Comparison of ENCODE assay signal across 8 mouse cellular contexts in genomic region chr4:141273296-141273695, GRCm38 (mm10). TPM values are rescaled to one million over a fixed set of nuclear protein-coding genes. Genes with fewer than 3 reads are reported as not detected.
DNase-seq lines count a peak whose midpoint lies in the region; ATAC-seq and TF ChIP-seq lines count a peak whose summit lies in the region.

No protein-coding gene starts in this region.

- H3K9me3 ChIP-seq in heart, embryonic 12.5 days (replicated peaks): no peaks in the 10 kb centered on the region
- H3K9me3 ChIP-seq in kidney, postnatal 0 days (replicated peaks; ENCODE audit: low read length): no peaks in the 10 kb centered on the region
- 0 out of 2 replicates have a peak, but pooled peaks cover under 1% of the 10 kb centered on the region for H3K9me3 ChIP-seq in liver, embryonic 13.5 days (replicated peaks)
- no peaks in the 10 kb centered on the region for H3K9me3 ChIP-seq in stomach, embryonic 16.5 days (replicated peaks; ENCODE audit: control insufficient read depth, low read length)

- peak; percentile 83 for DNase-seq in brain, adult 2 months (ENCODE audit: low read depth, low spot score)
- DNase-seq in kidney, postnatal 0 days (ENCODE audit: low spot score): peak; percentile 94
- DNase-seq in liver, embryonic 13.5 days: peak; percentile 26
- peak; percentile 56 to 73 for DNase-seq in natural killer cell, adult 2 months (ENCODE audit: low spot score in 2 of 2)

- ATAC-seq in erythroblast, adult 5-6 weeks (replicated peaks; ENCODE audit: low FRiP score, poor library complexity, severe bottlenecking): peak; percentile 87
- ATAC-seq in heart, embryonic 12.5 days (ENCODE audit: insufficient number of reproducible peaks, low FRiP score): peak; percentile 56; the same call in 1 of the 2 replicates
- ATAC-seq in kidney, postnatal 0 days (replicated peaks; ENCODE audit: low FRiP score, low read depth): peak; percentile 55
- ATAC-seq in liver, embryonic 13.5 days (ENCODE audit: low read depth): 0 out of 2 replicates have a peak, but pooled peaks have one; percentile 29
- peak; percentile 70 for ATAC-seq in stomach, embryonic 16.5 days (ENCODE audit: insufficient read depth, low FRiP score)

- H3K36me3 ChIP-seq in C2C12 (ENCODE audit: control insufficient read depth, insufficient read depth): no peaks in the 10 kb centered on the region
- H3K36me3 ChIP-seq in heart, embryonic 12.5 days: no peaks in the 10 kb centered on the region
- H3K36me3 ChIP-seq in kidney, postnatal 0 days (ENCODE audit: insufficient read depth, low read length): no peaks in the 10 kb centered on the region
- H3K36me3 ChIP-seq in liver, embryonic 13.5 days: no peaks in the 10 kb centered on the region
- no peaks in the 10 kb centered on the region for H3K36me3 ChIP-seq in stomach, embryonic 16.5 days (ENCODE audit: control insufficient read depth, insufficient read depth, low read length)

- H3K4me3 ChIP-seq in C2C12 (ENCODE audit: insufficient read depth, poor library complexity, severe bottlenecking): peak overlapping the region; percentile 25
- peak overlapping the region; percentile 4; the same call in 1 of the 2 replicates for H3K4me3 ChIP-seq in heart, embryonic 12.5 days
- no peak overlapping the region for H3K4me3 ChIP-seq in kidney, postnatal 0 days (replicated peaks; ENCODE audit: low read depth, low read length)
- H3K4me3 ChIP-seq in liver, embryonic 13.5 days (replicated peaks): no peak overlapping the region
- H3K4me3 ChIP-seq in stomach, embryonic 16.5 days (replicated peaks; ENCODE audit: low read length): peak overlapping the region; percentile 34

- peak; percentile 92 for TF ChIP-seq CTCF in C2C12 (IDR thresholded peaks at IDR 0.05; ENCODE audit: control insufficient read depth, insufficient read depth, insufficient read length)
- peak; percentile 100 for TF ChIP-seq CTCF in kidney, postnatal 0 days (IDR thresholded peaks at IDR 0.05; ENCODE audit: low read depth)

- H3K79me3 ChIP-seq in C2C12 (ENCODE audit: low read depth): no peaks in the 10 kb centered on the region

- H3K27ac ChIP-seq in heart, embryonic 12.5 days (ENCODE audit: poor library complexity, severe bottlenecking): no peak overlapping the region
- H3K27ac ChIP-seq in kidney, postnatal 0 days: no peak overlapping the region; the same call in 1 of the 2 replicates
- H3K27ac ChIP-seq in liver, embryonic 13.5 days: peak overlapping the region; percentile 32
- H3K27ac ChIP-seq in stomach, embryonic 16.5 days (ENCODE audit: low read length): peak overlapping the region; percentile 73

- no peaks in the 10 kb centered on the region for H3K27me3 ChIP-seq in C2C12 (ENCODE audit: control insufficient read depth, insufficient read depth, insufficient read length)
- H3K27me3 ChIP-seq in heart, embryonic 12.5 days (replicated peaks): no peaks in the 10 kb centered on the region
- H3K27me3 ChIP-seq in kidney, postnatal 0 days (ENCODE audit: insufficient read depth, low read length): no peaks in the 10 kb centered on the region
- peaks cover 26% of the 10 kb centered on the region for H3K27me3 ChIP-seq in liver, embryonic 13.5 days
- no peaks in the 10 kb centered on the region for H3K27me3 ChIP-seq in stomach, embryonic 16.5 days (ENCODE audit: control insufficient read depth, insufficient read depth, low read length)

- peak overlapping the region; percentile 23; the same call in 1 of the 2 replicates for H3K9ac ChIP-seq in heart, embryonic 12.5 days
- no peak overlapping the region for H3K9ac ChIP-seq in kidney, postnatal 0 days (ENCODE audit: low read depth, low read length)
- no peak overlapping the region for H3K9ac ChIP-seq in liver, embryonic 13.5 days
- H3K9ac ChIP-seq in stomach, embryonic 16.5 days (ENCODE audit: low read length): peak overlapping the region; percentile 61

- WGBS in heart, embryonic 12.5 days: 19% methylated on average over 12 of the region's 12 CpGs
- 22% methylated on average over 12 of the region's 12 CpGs for WGBS in kidney, postnatal 0 days
- 17% methylated on average over 12 of the region's 12 CpGs for WGBS in liver, embryonic 13.5 days (ENCODE audit: insufficient replicate concordance)
- 15% methylated on average over 12 of the region's 12 CpGs for WGBS in stomach, embryonic 16.5 days

- peaks cover 31% of the 10 kb centered on the region for H3K4me1 ChIP-seq in heart, embryonic 12.5 days (replicated peaks)
- peaks cover 15% of the 10 kb centered on the region for H3K4me1 ChIP-seq in kidney, postnatal 0 days (replicated peaks; ENCODE audit: insufficient read depth, low read length)
- peaks cover 18% of the 10 kb centered on the region for H3K4me1 ChIP-seq in liver, embryonic 13.5 days (replicated peaks)
- H3K4me1 ChIP-seq in stomach, embryonic 16.5 days (ENCODE audit: control insufficient read depth, insufficient read depth, low read length): peaks cover 40% of the 10 kb centered on the region

- peak overlapping the region; percentile 58 for H3ac ChIP-seq in C2C12 (ENCODE audit: control insufficient read depth, insufficient read length, low read depth)

- peak overlapping the region; percentile 54 for H3K4me2 ChIP-seq in heart, embryonic 12.5 days
- peak overlapping the region; percentile 44 for H3K4me2 ChIP-seq in kidney, postnatal 0 days (ENCODE audit: low read length)
- H3K4me2 ChIP-seq in liver, embryonic 13.5 days: peak overlapping the region; percentile 20; the same call in 1 of the 2 replicates
- peak overlapping the region; percentile 46 for H3K4me2 ChIP-seq in stomach, embryonic 16.5 days (ENCODE audit: low read depth, low read length)

- peaks cover 24% of the 10 kb centered on the region for H3K79me2 ChIP-seq in C2C12 (ENCODE audit: control insufficient read depth, insufficient read depth)

TF ChIP-seq in C2C12, 6 proteins besides CTCF, POLR2A, EP300 and RAD21:
- TF ChIP-seq MYOD1 (IDR thresholded peaks at IDR 0.05; ENCODE audit: control insufficient read depth, insufficient read length, low read depth) (peak; percentile 59), MAX (IDR thresholded peaks at IDR 0.05) (peak; percentile 47), MYOG (IDR thresholded peaks at IDR 0.05; ENCODE audit: control insufficient read depth, extremely low read depth, insufficient read length) (no peak)

RNA-seq across cellular contexts. Expression of gene Epha2, which starts 27.7 kb away (rescaled TPM):
- polyA plus RNA-seq in C2C12 (2012; fragmentation: generic; extraction: Trizol): 129 TPM
- not detected in 2 replicates for total RNA-seq in erythroblast, adult 5-6 weeks (2015; ENCODE audit: low replicate concordance)
- 0.14 TPM in 1 of 2 replicates, not detected in the other for total RNA-seq in erythroblast, adult 5-6 weeks (2017; ENCODE audit: low replicate concordance)
- polyA plus RNA-seq in heart, embryonic 12.5 days (2016; fragmentation: Nextera tagmentation; extraction: Ambion mirVana): 5.3 and 6.1 TPM in 2 replicates
- polyA plus RNA-seq in kidney, postnatal 0 days (2015; fragmentation: Nextera tagmentation; extraction: Ambion mirVana): 5.6 and 5.8 TPM in 2 replicates
- polyA plus RNA-seq in liver, embryonic 13.5 days (2015; fragmentation: Nextera tagmentation; extraction: Ambion mirVana): 0.86 and 1.0 TPM in 2 replicates
- 9.5 and 12.1 TPM in 2 replicates for polyA plus RNA-seq in stomach, embryonic 16.5 days (2015; fragmentation: Nextera tagmentation; extraction: Ambion mirVana)

RNA-seq across cellular contexts. Expression of gene Arhgef19, which starts 34.0 kb away (rescaled TPM):
- 26.7 TPM for polyA plus RNA-seq in C2C12 (2012; fragmentation: generic; extraction: Trizol)
- total RNA-seq in erythroblast, adult 5-6 weeks (2015; ENCODE audit: low replicate concordance): not detected in 2 replicates
- total RNA-seq in erythroblast, adult 5-6 weeks (2017; ENCODE audit: low replicate concordance): not detected in 2 replicates
- polyA plus RNA-seq in heart, embryonic 12.5 days (2016; fragmentation: Nextera tagmentation; extraction: Ambion mirVana): 2.6 and 3.1 TPM in 2 replicates
- 5.2 and 5.7 TPM in 2 replicates for polyA plus RNA-seq in kidney, postnatal 0 days (2015; fragmentation: Nextera tagmentation; extraction: Ambion mirVana)
- 1.0 and 1.1 TPM in 2 replicates for polyA plus RNA-seq in liver, embryonic 13.5 days (2015; fragmentation: Nextera tagmentation; extraction: Ambion mirVana)
- polyA plus RNA-seq in stomach, embryonic 16.5 days (2015; fragmentation: Nextera tagmentation; extraction: Ambion mirVana): 16.1 and 18.9 TPM in 2 replicates

RNA-seq across cellular contexts. Expression of gene Rsg1, which starts 59.5 kb away (rescaled TPM):
- polyA plus RNA-seq in C2C12 (2012; fragmentation: generic; extraction: Trizol): 1.6 TPM
- not detected in 2 replicates for total RNA-seq in erythroblast, adult 5-6 weeks (2015; ENCODE audit: low replicate concordance)
- total RNA-seq in erythroblast, adult 5-6 weeks (2017; ENCODE audit: low replicate concordance): 0.42 TPM in 1 of 2 replicates, not detected in the other
- 2.0 and 2.3 TPM in 2 replicates for polyA plus RNA-seq in heart, embryonic 12.5 days (2016; fragmentation: Nextera tagmentation; extraction: Ambion mirVana)
- polyA plus RNA-seq in kidney, postnatal 0 days (2015; fragmentation: Nextera tagmentation; extraction: Ambion mirVana): 2.7 and 3.1 TPM in 2 replicates
- polyA plus RNA-seq in liver, embryonic 13.5 days (2015; fragmentation: Nextera tagmentation; extraction: Ambion mirVana): 2.1 and 2.2 TPM in 2 replicates
- 5.5 and 5.6 TPM in 2 replicates for polyA plus RNA-seq in stomach, embryonic 16.5 days (2015; fragmentation: Nextera tagmentation; extraction: Ambion mirVana)

Comparison
In these comparisons a context has a peak if more than half of its experiments do, and no peak if none do; other contexts are left out.
1. H3K4me3 ChIP-seq: peak in C2C12 (single experiment), heart, embryonic 12.5 days (single experiment) and stomach, embryonic 16.5 days (single experiment); none in kidney, postnatal 0 days (single experiment) and liver, embryonic 13.5 days (single experiment).
2. DNase-seq: peak in every context shown above with its lines; median percentile 94 in kidney, postnatal 0 days; 83 in brain, adult 2 months; 64 in natural killer cell, adult 2 months; 26 in liver, embryonic 13.5 days.
3. ATAC-seq: peak in every context shown above with its lines; median percentile 87 in erythroblast, adult 5-6 weeks; 70 in stomach, embryonic 16.5 days; 56 in heart, embryonic 12.5 days; 55 in kidney, postnatal 0 days; 29 in liver, embryonic 13.5 days.
4. H3K27ac ChIP-seq: peak in liver, embryonic 13.5 days (single experiment) and stomach, embryonic 16.5 days (single experiment); none in heart, embryonic 12.5 days (single experiment) and kidney, postnatal 0 days (single experiment).
5. H3K9ac ChIP-seq: peak in heart, embryonic 12.5 days (single experiment) and stomach, embryonic 16.5 days (single experiment); none in kidney, postnatal 0 days (single experiment) and liver, embryonic 13.5 days (single experiment).
6. Peak in every context shown above with its lines, with median percentiles within 50 percentile points of each other: H3K4me2 ChIP-seq.